Mouse (Mus musculus): ENCODE measurements around the gene Cdk17.

The Cdk17 gene

DNA sequence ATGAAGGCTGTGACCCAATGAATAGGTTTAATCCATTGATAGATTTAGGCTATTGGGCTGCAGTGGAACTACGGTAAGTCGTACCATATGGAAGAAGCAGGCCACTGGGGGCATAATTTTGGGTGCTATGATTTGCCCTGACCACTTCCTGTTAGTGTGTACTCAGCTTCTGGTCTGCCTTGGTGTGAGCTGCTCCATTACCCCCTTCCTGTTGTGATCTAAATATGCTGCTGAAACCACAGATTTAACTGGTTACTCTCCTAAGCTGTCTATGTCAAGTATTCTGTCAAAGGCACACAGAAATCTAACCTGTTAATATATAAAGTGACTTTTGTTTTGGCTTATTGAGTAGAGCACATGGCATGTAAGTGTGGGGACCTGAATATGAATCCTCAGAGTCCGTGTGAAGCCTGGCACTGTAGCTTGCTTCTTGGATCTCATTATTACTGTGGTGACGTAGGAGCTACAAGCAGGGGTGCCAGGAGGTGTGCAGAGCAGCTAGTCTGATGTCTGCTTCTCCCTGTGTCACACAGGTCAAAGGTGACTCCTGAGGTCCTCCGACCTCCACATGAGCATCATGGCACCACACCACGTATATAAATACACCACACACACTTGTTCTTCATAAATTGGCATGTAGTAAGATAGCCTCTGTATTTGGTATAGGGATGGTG is 10.6 kb downstream of the Cdk17 start:
- DNase-seq, result peak; percentile 76 to 80

DNA sequence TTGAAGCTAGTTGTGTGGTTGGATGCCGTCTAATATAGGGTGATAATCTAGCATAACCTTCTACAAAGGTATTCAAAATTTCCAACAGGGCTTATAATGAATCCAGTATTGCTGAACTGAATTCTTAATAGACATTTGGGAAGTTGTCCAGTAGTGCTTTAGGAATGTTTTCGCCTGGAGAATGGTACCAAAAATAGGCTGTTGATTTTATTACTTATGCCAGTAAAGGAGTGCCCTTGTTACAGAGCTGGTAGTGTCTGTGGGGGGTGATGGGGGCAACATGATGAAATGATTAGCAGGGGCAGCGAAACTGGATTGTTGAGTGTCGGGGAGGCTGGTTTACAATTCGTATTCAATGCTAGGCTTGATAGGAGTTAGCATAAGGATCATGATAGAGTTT is 16.8 kb downstream of the Cdk17 start:
- no peak for DNase-seq

DNA sequence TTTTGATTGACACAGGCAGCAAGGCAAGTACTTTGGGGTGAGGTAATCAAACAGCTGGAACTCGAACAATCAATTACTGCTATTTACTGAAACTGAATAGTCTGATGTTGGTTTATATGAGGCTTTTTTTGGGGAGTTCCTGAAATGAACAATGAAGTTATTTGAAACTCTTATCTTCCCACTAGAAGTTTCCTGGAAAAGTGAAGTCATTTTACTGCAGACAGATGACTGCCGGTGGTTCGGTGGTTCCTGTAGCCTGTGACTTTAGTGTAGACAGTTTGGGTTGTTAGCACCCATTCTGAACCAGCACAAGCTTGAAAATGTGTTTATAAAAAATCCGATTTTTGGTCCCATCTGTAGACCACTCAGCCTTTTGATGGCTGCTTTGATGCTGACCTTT is 17.2 kb downstream of the Cdk17 start:
- no peak for DNase-seq

DNA sequence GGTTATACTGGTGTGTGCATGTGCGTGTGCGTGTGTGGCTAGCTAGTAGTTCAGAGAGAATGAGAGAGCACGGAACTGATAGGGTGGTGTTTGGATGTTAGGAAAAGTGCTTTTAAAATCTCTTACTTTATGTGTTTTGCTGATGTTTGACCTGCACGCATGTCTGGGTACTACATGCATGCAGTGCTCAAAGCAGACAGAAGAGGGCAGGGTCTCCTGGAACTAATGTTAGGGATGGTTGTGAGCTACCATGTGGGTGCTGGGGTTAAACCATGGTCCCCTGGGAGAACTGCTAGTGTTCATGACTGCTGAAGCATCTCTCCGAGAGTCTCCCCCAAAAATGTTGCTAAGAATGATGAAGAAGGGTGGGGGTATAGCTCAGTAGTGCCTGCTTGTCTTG is 18.0 kb downstream of the Cdk17 start:
- DNase-seq, result peak; percentile 39 to 46

DNA sequence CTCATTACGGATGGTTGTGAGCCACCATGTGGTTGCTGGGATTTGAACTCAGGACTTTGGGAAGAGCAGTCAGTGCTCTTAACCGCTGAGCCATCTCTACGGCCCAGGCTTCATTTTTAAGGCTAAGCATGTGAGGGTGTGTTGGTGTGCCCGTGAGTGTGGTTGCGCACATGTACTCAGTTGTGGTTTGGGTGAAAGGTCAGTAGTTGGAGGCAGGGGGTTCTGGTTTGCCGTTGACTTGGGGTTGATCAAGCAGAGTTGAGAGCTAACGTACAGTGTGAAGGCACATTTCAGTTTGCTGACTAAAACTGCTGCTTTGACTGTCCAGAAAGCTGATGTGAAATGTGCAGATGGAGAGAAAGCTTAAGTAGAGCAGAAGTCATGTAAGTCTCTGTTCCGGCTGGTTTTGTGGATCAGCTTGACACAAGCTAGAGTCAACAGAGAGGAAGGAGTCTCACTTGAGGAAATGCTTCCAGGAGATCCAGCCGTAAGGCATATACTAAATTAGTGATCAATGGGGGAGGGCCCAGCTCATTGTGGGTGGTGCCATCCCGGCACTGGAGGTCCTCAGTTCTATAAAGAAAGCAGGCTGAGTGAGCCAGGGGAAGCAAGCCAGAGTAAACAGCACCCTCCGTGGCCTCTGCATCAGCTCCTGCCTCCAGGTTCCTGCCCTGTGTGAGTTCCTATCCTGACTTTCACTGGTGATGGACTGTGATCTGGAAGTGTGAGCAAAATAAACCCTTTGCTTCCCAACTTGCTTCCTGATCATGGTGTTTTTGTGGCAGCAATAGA is 19.2 kb downstream of the Cdk17 start:
- DNase-seq, result no peak

DNA sequence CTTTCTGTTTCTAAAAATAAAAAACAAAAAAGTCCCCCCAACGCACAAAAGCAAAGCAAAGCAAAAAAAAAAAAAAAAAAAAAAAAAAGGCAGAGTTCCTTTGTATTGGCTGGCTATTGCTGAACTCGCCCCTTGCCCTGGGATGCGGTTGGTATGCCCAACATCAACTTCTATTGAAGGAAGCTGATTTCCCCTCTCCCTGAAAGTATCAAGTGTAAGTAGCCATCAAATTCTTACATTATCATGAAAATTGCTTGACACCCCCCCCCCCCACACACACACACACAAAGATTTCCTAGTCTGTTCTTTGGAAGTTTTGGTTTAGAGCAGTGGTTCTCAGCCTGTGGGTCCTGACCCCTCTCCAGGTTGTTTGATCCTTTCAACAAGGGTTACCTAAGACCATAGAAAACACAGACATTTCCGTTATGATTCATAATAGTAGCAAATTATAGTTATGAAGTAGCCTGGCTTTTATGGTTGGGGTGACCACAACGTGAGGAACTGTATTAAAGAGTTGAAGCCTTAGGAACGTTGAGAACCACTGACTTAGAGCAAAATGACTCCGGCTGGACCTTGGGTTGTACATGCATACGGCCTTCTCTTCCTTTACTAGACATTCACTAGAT is 23.8 kb downstream of the Cdk17 start:
- no peak for DNase-seq

DNA sequence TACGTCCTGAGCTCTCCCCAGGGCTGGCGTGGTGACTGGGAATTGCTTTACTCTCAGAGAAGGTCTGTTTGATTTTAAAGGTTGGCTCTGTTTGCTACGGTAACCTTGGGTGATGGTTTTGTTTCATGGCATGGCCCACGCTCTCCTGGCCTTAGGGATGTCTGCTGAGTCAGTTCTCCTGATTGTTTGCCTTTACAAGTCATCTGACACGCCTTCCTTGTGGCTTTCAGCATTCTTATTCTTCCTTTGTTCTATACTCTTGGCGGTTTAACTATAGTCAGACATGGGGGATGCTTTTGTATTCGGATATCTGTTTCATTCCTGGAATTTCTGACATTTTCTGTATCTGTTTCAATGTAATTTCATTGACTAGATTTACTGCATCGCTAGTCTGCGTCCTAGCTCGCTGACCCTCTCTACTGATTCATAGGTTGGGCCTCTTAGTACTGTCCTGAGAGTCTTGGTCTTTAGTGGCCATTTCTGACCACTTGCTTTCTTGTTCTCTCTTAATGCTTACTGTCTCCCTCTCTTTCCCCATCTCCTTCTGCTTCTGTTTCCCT is 27.8 kb downstream of the Cdk17 start:
- no peak for DNase-seq

DNA sequence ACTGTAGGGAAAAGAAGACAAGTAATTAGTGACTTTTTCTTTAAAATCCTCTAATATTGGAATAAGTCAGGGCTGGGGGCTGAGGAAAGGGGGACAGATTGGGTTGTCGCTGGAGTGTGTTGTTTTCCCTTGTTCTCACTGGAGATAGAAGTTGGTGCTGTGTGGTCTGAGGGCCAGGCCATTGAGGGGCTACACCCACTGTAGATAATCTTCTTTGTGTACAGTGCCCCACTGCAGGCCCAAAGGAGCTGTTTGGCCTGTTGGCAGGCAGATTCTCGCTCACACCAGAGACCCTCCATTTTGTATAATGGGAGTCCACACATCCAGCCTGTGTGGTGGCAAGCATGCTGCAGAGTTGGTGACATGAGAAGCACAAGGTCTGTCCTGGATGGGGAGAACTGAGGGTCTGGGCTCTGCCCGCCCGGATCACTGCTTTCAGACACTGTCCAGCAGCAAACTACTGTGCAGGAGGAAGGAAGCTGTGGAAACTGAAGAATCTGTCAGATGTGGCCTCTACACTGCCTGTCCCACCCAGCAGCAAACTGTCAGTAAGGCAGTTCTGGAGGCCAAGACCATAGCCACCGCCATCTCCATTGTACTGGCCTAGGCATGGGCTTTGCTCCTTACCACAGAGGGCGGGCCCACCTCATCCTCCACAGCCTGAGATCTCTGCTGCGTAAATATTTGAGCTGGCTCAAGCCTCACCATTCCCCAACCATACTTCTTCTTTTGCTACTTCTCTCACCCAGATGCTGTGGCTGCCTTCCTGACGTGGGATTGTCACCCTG is 30.0 kb downstream of the Cdk17 start:
- no peak for DNase-seq

DNA sequence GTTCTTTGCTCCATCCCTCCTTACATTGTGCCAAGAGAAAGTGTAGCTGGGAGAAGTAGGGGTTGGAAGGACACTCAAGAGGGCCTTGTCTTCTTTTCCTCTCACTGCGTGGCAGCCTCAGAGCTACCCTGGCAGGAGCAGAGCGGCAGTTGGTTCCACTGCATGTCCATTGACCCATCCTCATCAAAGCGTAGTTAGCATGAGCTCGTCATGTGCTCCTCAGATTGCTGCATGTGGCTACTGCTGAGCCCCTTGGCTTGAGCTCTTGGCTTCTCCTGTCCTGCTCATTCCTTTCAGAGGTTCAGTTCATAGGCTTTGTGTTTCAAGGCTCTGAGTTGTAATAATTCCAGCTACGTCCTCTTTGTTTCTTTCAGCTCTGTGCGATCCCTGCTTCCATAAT is 36.4 kb downstream of the Cdk17 start:
- no peak for DNase-seq

DNA sequence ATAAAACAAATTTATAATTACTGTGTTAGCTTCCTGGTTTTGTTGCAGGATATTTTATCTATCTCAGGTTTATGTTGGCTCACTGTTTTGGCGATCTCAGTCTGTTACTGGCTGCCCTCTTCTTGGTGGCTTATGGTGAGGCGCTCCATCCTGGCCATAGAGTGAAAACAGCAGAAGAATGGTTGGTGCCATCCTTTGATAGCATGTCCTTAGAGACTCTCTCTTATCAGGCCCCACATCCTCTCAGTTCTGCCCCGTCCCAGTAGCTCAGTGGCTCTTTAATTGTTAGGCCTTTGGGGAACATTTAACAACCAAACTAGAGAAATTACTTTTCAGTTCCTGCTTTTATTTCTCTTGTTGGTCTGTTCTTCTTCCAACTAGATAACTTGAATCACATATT is 38.3 kb downstream of the Cdk17 start:
- DNase-seq, result no peak

DNA sequence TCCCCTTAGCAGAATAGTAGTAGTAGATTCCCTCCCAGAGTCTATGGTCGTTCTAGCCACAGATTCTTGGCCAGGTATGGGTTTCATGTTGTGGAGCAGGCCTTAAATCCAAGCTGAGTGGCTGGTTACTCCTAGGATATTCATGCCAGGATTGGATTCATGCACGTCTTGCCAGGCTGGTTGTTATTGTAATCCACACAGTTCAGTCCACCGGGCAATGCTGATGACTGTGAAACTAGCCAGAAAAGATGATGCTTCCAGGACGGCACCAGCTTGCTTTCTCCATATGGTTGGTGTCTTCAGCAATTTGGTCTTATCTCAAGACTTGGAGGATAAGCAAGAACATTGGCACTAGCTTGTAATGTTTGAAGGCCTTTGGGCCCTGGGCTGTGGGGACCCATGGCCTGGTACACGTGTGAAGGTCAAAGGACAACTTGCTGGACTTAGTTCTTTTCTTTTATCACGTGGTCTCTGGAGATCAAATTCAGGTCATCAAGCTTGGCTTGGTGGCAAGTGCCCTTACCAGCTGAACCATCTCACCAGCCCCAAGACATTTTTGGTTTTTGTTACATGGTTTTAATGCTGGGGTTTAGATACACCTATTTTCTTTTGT is 41.3 kb downstream of the Cdk17 start:
- no peak for DNase-seq

DNA sequence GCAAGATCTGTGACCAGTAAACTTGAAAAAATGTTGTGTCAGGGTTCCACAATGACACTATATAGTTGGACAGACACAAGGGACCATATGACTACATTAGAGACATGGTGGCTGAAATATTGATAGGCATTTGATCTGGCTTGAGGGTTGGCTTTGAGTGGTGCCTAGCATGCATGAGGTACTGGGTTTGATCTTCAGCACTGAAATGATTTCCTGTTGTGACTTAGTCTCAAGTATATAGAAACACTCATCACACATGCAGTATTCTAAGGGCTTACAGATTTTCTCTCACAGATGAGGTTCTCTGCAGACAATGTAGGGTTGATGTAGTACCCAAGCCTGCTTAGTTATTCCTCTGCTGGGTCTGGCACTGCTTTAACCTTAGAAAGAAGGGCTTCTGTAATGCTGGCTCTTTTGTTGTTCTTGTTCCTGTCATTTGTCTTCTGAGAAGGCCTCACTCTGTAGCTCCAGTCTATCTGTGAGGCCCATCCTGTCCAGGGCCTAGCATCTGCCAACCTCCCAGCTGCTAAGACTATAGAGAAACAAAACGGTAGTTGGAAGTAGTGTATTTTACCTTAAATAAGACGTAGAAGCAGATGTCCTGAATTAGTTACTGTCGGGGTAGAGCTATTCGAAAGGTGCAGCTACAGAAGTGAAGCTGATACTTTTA is 44.7 kb downstream of the Cdk17 start:
- DNase-seq, result no peak

DNA sequence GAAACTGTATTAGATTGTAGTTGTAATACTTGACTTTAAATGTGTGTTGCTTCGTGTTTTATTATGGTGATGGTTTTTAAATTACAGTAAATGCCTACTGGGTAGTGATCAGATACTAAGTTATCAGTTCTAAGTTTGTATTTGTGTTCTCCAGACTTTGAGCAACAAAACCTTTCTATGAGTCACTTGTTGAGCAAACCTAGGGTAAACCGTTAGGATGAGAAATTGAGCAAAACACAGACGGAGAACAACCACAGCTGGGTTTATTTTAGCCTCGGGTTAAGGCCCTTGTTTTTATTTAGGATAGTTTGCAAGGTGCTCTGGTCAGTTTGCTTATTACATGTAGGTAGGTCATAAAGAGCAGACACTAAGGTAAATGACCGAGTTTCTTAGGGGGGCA is 46.5 kb downstream of the Cdk17 start:
- no peak for DNase-seq

DNA sequence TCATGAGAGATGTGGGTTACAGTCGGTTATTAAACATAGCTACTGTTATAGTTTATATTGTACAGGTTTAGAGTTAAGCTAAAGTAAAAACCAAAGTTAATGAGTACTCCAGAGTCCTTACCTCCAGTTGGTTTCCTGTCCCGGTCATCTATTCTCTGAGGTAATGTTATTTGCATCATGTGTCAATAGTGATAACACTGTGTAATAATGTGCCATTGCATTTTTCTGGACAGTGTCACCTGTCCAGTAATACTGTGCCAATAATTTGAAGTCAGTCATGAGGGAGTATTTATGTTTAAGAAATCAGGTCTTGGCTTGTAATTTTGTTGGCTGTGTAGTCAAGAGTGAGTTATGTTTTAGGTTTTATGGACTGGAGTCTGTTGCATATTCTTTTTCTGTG is 52.0 kb downstream of the Cdk17 start:
- no peak for DNase-seq

DNA sequence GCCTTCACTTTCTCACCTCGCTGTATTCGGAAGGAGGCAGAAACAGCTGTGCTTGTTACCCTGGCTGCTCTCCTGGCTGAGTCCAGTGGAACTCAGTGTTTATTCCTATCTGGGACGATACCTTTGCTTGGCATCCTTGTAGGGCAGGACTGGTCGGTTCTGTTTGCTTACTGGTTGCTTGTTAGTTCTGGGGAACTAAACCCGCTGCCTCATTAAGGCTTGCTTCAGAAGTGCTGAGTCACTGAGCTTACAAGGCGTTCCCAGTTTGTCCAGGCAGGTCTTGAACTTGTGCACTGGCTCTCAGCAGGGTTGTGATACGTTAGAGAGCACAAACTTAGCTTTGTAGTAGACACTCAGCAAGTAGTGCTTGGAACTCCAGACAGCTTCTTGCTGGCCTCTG is 52.7 kb downstream of the Cdk17 start:
- no peak for DNase-seq

DNA sequence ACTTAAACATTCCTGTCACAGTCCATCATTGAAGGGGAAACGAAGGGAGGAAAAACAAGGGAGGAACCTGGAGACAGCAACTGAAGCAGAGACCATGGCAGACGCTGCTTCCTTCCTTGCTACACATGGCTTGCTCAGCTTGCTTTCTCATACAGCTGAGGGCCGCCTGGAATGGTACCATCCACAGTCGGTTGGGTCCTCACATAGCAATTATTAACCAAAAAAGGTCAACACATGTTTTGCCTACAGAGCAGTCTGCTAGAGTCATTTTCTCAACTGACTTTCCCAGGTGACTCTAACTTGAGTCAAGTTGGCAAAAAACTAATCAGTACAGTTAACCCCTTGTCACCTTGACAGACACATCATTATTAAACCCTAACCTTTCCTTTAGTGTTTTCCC is 53.6 kb downstream of the Cdk17 start:
- no peak for DNase-seq

DNA sequence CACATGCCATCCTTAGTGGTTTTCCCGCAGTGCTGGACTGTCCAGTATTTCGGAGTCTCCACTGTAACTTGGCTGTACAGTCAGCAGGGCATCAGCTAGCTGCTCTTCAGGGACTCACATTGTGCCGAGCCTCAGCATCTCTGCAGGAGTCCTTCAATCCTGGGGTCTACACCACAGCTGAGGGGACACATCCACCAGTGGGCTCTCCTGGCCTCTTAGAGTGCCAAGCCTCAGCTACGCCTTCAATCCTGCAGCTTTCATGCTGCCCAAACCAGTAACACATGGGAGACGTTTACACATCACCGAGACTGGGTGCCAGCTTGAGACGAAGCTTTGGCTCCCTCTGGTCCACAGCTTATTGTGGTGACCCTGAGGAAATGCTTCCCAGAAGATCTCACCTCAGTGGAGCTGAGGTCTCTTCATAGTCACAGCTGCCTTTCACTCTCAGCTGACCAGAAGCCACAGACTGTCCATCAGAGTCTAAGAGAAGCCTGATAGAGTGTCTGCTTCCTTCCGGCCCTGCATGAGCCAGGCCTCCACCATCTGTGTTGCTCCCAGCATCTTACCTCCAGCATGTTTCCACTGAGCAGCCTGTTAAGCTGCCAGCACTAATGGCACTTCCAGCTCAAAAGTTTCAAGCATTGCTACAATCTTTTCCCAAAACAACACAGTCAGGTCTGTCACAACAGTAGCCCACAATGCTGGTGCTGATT is 54.5 kb downstream of the Cdk17 start:
- no peak for DNase-seq

DNA sequence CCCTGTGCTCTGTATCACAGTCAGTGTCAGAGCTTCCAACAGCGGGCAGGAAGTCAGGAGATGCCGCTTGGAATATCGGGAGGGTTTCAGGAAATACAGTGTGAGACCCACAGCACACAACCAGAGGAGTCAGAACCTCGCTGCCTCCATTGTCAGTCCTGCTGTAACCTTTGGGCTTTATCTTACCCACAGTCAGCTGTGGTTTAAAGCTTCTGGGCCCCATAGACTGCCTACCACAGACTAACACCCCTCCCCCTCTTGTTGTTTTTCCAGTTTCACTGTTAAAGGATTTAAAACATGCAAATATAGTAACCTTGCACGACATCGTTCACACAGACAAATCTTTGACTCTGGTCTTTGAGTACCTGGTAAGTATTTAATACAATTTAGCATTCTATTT is 65.1 kb downstream of the Cdk17 start:
- DNase-seq, result no peak

DNA sequence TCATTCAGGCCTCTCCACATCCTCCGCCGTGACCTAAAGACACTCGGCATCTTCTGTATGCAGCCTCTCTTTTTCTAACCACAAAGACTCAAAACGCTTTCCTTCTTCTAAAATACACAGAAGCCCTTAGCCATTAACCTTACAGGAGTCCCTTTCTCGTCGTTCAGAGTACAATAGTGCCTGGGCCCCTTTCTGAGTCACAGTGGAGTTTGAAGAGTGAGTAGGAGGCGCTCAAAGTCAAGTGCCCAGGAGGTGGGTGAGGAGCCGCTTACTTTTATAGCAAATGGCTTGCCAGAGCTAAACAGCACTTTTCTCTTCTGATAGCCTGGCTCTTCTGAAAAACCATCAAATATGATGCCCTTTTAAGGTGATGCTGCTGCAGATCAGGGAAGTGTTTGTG is 67.2 kb downstream of the Cdk17 start:
- no peak for DNase-seq

DNA sequence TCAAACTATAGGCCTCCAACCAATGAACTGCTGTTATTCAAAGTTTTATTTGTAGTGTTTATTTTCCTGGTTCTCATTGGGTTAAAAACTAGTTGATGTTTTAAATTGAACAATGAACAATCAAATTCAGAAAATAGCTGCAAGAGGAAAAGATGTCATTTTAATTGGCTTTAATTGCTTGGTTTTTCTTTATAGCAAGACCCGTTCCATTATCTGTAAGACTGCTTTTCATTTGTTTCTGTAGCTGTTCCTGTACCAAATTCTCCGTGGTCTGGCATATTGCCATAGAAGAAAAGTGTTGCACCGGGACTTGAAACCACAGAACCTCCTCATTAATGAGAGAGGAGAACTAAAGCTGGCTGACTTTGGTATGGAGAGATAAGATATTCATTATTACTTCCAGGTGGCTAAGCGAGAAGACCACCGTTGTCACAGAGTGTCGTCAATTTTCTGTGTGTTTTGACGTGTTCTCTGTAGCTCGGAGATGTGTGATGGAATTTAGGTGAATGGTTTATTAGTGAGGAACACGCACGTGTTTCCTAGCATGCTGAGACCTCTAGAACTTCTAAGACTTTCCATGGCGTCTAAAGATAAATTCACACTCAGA is 67.8 kb downstream of the Cdk17 start:
- no peak for DNase-seq

DNA sequence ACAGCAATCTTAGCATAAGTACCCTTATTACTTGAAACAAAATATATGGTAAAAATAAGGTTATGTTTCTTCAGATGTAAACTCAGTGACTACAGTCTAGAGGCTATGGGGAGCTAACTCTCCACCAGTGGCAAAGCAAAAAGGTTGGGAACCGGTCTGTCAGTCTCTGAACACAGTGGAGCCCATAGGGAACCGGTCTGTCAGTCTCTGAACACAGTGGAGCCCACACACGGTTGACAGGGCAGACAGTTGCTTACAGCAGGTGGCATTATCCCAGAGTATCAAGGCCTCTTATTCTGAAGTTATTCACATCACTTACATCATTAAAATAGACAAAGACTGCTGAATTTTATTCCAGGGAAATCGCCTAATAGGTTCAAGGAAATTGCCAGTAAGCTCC is 70.8 kb downstream of the Cdk17 start:
- no peak for DNase-seq
